In the genomic region with DNA sequence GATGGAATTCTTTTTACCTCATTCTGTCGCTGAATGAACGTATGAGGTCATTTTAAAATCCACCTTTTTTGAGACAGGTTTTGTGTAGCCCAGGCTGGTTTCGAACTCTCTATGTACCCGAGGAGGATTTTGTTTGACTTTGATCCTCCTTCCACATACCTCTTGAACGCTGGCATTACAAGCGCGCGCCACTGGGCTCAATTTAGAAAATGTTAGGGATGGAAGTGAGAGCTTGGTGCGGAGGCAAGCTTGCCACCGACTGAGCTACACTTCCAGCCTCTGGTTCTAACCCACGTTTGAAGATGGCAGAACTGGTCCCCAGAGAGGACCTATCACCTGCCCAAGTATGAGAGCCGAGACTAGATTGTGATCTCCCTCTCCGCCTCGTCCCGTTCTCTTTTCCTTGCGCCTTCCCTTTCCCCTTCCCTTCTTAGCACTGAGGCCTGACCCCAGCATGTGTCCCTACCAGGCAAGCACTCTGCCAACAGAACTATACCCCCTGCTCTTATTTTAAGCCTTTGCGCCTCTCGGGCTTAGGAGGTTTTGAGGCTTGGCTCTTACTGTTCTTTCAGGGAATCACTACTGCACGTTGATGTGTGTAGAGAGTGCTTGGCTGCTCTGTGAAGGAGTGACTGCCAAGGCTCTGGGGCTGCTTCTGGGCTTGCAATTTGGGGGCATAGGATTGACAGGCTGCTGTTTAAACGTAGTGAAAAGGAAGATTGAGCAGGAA, we compare ENCODE assay signal across 9 mouse cellular contexts. TPM values are rescaled to one million over a fixed set of nuclear protein-coding genes. Genes with fewer than 3 reads are reported as not detected.
DNase-seq lines count a peak whose midpoint lies in the region; ATAC-seq and TF ChIP-seq lines count a peak whose summit lies in the region.
"Had no signal": no experiment of that assay in that cellular context is flagged by ENCODE, and none has a peak within 500 bp of the region (broad histone marks: within the 10 kb centered on the region; RNA-seq: fewer than 3 reads in every experiment).

No protein-coding gene starts in this region.

- H3K27me3 ChIP-seq in forebrain, embryonic 16.5 days (replicated peaks; ENCODE audit: control insufficient read depth, insufficient read depth, low read length): no peaks in the 10 kb centered on the region
- H3K27me3 ChIP-seq in midbrain, embryonic 11.5 days (ENCODE audit: control insufficient read depth, insufficient read depth, low read length): no peaks in the 10 kb centered on the region

- ATAC-seq in forebrain, embryonic 16.5 days: peak; percentile 27
- ATAC-seq in midbrain, embryonic 11.5 days (ENCODE audit: low FRiP score): peak; percentile 22
- ATAC-seq in inflammation-experienced regulatory T-cells, adult 6 months: no peak

- H3K36me3 ChIP-seq in forebrain, embryonic 16.5 days (ENCODE audit: control insufficient read depth, insufficient read depth): no peaks in the 10 kb centered on the region
- no peaks in the 10 kb centered on the region for H3K36me3 ChIP-seq in midbrain, embryonic 11.5 days (ENCODE audit: control insufficient read depth, insufficient read depth, low read length)

- peak overlapping the region; percentile 87 for H3K4me3 ChIP-seq in left cerebral cortex, adult 2 months
- H3K4me3 ChIP-seq in forebrain, embryonic 16.5 days (replicated peaks; ENCODE audit: low read length): peak overlapping the region; percentile 59
- peak overlapping the region; percentile 53 for H3K4me3 ChIP-seq in midbrain, embryonic 11.5 days (ENCODE audit: low read depth, low read length)

- H3K4me2 ChIP-seq in forebrain, embryonic 16.5 days (ENCODE audit: low read length): peak overlapping the region; percentile 55
- peak overlapping the region; percentile 44 for H3K4me2 ChIP-seq in midbrain, embryonic 11.5 days

- H3K9ac ChIP-seq in forebrain, embryonic 16.5 days (replicated peaks; ENCODE audit: low read depth, low read length): peak overlapping the region; percentile 67
- peak overlapping the region; percentile 71 for H3K9ac ChIP-seq in midbrain, embryonic 11.5 days (ENCODE audit: low read length)

- peaks cover 4% of the 10 kb centered on the region for H3K4me1 ChIP-seq in forebrain, embryonic 16.5 days (replicated peaks; ENCODE audit: control insufficient read depth, insufficient read depth, low read length)
- H3K4me1 ChIP-seq in midbrain, embryonic 11.5 days (ENCODE audit: control insufficient read depth, insufficient read depth, low read length): peaks cover 4% of the 10 kb centered on the region; the same call in 1 of the 2 replicates

- peak overlapping the region; percentile 99 for H3K27ac ChIP-seq in left cerebral cortex, adult 2 months
- H3K27ac ChIP-seq in forebrain, embryonic 16.5 days (ENCODE audit: low read length): no peak overlapping the region
- no peak overlapping the region for H3K27ac ChIP-seq in midbrain, embryonic 11.5 days (ENCODE audit: low read depth, low read length)

- TF ChIP-seq CTCF in left cerebral cortex, adult 2 months (IDR thresholded peaks at IDR 0.05): peak; percentile 1

- DNase-seq in left cerebral cortex, adult 2 months (ENCODE audit: extremely low spot score in 1 of 2, low spot score in 2 of 2): no peak
- DNase-seq in left cerebral cortex, adult 11 months (ENCODE audit: low spot score): no peak
- DNase-seq in c-Kit-negative CD71-positive TER-119-positive erythroid progenitor cells, embryonic 14.5 days (ENCODE audit: low read depth, low spot score): peak; percentile 22
- DNase-seq in layer of hippocampus, postnatal 10 days (ENCODE audit: low spot score in 2 of 2): peak; percentile 30 to 37
- DNase-seq in midbrain, embryonic 11.5 days (ENCODE audit: low spot score, missing footprints): peak; percentile 92
- no peak for DNase-seq in ovary, postnatal 14 days (ENCODE audit: low spot score)

- intact Hi-C loops in left cerebral cortex, adult 2 months (cut with DNase I): no loop called here

- H3K9me3 ChIP-seq in forebrain, embryonic 16.5 days (ENCODE audit: control insufficient read depth, low read length): no peaks in the 10 kb centered on the region
- H3K9me3 ChIP-seq in midbrain, embryonic 11.5 days (ENCODE audit: control insufficient read depth, low read length): no peaks in the 10 kb centered on the region

- WGBS in forebrain, embryonic 16.5 days: 29% methylated on average over 20 of the region's 20 CpGs
- WGBS in midbrain, embryonic 11.5 days: 32% methylated on average over 20 of the region's 20 CpGs

RNA-seq across cellular contexts. Expression of gene Fntb, which starts 0.7 kb away (rescaled TPM):
- 10 to 100 TPM; 27.9 to 28.4 TPM for total RNA-seq in left cerebral cortex, adult 2 months (2021)
- 36.6 and 38.0 TPM in 2 replicates for polyA plus RNA-seq in forebrain, embryonic 16.5 days (2015; fragmentation: Nextera tagmentation; extraction: Ambion mirVana)
- 10 to 100 TPM; 23.8 to 23.9 TPM for total RNA-seq in layer of hippocampus, postnatal 10 days (2021)
- 42.7 and 43.5 TPM in 2 replicates for polyA plus RNA-seq in midbrain, embryonic 11.5 days (2014; fragmentation: Nextera tagmentation; extraction: Ambion mirVana)
- 10 to 100 TPM; 10.6 to 28.4 (median 16.2) TPM for polyA plus RNA-seq in inflammation-experienced regulatory T-cells, adult 6 months (2017; shearing (Covaris generic))

RNA-seq across cellular contexts. Expression of gene Churc1, which starts 0.7 kb away (rescaled TPM):
- total RNA-seq in left cerebral cortex, adult 2 months (2021): 10 to 100 TPM; 35.3 to 35.4 TPM
- polyA plus RNA-seq in forebrain, embryonic 16.5 days (2015; fragmentation: Nextera tagmentation; extraction: Ambion mirVana): 108 and 129 TPM in 2 replicates
- 10 to 100 TPM; 45.2 to 49.4 TPM for total RNA-seq in layer of hippocampus, postnatal 10 days (2021)
- 81.9 and 86.8 TPM in 2 replicates for polyA plus RNA-seq in midbrain, embryonic 11.5 days (2014; fragmentation: Nextera tagmentation; extraction: Ambion mirVana)
- 100 to 1,000 TPM; 126 to 167 (median 138) TPM for polyA plus RNA-seq in inflammation-experienced regulatory T-cells, adult 6 months (2017; shearing (Covaris generic))

RNA-seq across cellular contexts. Expression of gene Gpx2, which starts 29.3 kb away (rescaled TPM):
- total RNA-seq in left cerebral cortex, adult 2 months (2021): under 1 TPM; 0.34 to 0.47 TPM
- polyA plus RNA-seq in forebrain, embryonic 16.5 days (2015; fragmentation: Nextera tagmentation; extraction: Ambion mirVana): 0.22 TPM in 1 of 2 replicates, not detected in the other
- total RNA-seq in layer of hippocampus, postnatal 10 days (2021): under 1 TPM; 0.25 to 0.76 TPM
- polyA plus RNA-seq in midbrain, embryonic 11.5 days (2014; fragmentation: Nextera tagmentation; extraction: Ambion mirVana): not detected in 2 replicates
- not detected for polyA plus RNA-seq in inflammation-experienced regulatory T-cells, adult 6 months (2017; shearing (Covaris generic))
- total RNA-seq: adrenal gland, postnatal 4 days had no signal

RNA-seq across cellular contexts. Expression of gene Sptb, which starts 55.7 kb away (rescaled TPM):
- 100 to 1,000 TPM in 1 of 2 experiments, 10 to 100 TPM in 1; 96.7 to 104 TPM for total RNA-seq in left cerebral cortex, adult 2 months (2021)
- polyA plus RNA-seq in forebrain, embryonic 16.5 days (2015; fragmentation: Nextera tagmentation; extraction: Ambion mirVana): 1.4 and 1.9 TPM in 2 replicates
- 10 to 100 TPM; 62.8 to 69.1 TPM for total RNA-seq in layer of hippocampus, postnatal 10 days (2021)
- 3.1 and 3.6 TPM in 2 replicates for polyA plus RNA-seq in midbrain, embryonic 11.5 days (2014; fragmentation: Nextera tagmentation; extraction: Ambion mirVana)
- 1 to 10 TPM in 1 of 3 experiments, under 1 TPM in 2; 0.10 to 1.1 (median 0.95) TPM for polyA plus RNA-seq in inflammation-experienced regulatory T-cells, adult 6 months (2017; shearing (Covaris generic))

RNA-seq across cellular contexts. Expression of gene Rab15, which starts 56.6 kb away (rescaled TPM):
- 100 to 1,000 TPM; 271 to 278 TPM for total RNA-seq in left cerebral cortex, adult 2 months (2021)
- 27.7 and 34.4 TPM in 2 replicates for polyA plus RNA-seq in forebrain, embryonic 16.5 days (2015; fragmentation: Nextera tagmentation; extraction: Ambion mirVana)
- 100 to 1,000 TPM; 111 to 131 TPM for total RNA-seq in layer of hippocampus, postnatal 10 days (2021)
- 7.7 and 10.1 TPM in 2 replicates for polyA plus RNA-seq in midbrain, embryonic 11.5 days (2014; fragmentation: Nextera tagmentation; extraction: Ambion mirVana)
- polyA plus RNA-seq in inflammation-experienced regulatory T-cells, adult 6 months (2017; shearing (Covaris generic)): not detected

Comparison
In these comparisons a context has a peak if more than half of its experiments do, and no peak if none do; other contexts are left out.
1. DNase-seq: peak in c-Kit-negative CD71-positive TER-119-positive erythroid progenitor cells, embryonic 14.5 days (single experiment), layer of hippocampus, postnatal 10 days (2 of 2) and midbrain, embryonic 11.5 days (single experiment); none in left cerebral cortex, adult 2 months (0 of 2), left cerebral cortex, adult 11 months (single experiment) and ovary, postnatal 14 days (single experiment).
2. Peak in every context shown above with its lines, with median percentiles within 50 percentile points of each other: H3K4me3 ChIP-seq.